Mouse (Mus musculus) liver, embryonic 14.5 days (tissue): Measurements from ENCODE around the gene Cldn6. TPM values are rescaled to one million over a fixed set of nuclear protein-coding genes. Genes with fewer than 3 reads are reported as not detected.

ENCODE experiments used
- ATAC-seq: fragments of 200-750 bp; cut with Nextera tagmentation; 2 replicates; pipeline ENCODE4 v1.8.0; 2017; ENCODE audit warnings: moderate number of reproducible peaks, mild to moderate bottlenecking, moderate library complexity; ENCODE audit not compliant: insufficient read depth
- DNase-seq, 3 experiments: peaks; one replicate each; pipeline ENCODE4 v3.0.0-alpha.2; 2012 to 2013; ENCODE audit warnings: low read depth in 3 of 3, low spot score in 3 of 3
- H3K27ac ChIP-seq: fragments of 300-500 bp; sonication (generic); 2 replicates; pipeline ENCODE4 v1.5.1; 2014; ENCODE audit warnings: moderate library complexity, mild to moderate bottlenecking, control low read depth, inconsistent platforms
- H3K27me3 ChIP-seq: fragments of 300-500 bp; sonication (generic); 2 replicates; pipeline ENCODE4 v1.6.1; 2014; ENCODE audit warnings: mild to moderate bottlenecking, low read length, moderate library complexity; ENCODE audit not compliant: control insufficient read depth, insufficient read depth
- H3K36me3 ChIP-seq: fragments of 300-500 bp; sonication (generic); replicated peaks from 2 replicates; pipeline ENCODE4 v1.6.1; 2014; ENCODE audit warnings: low read depth; ENCODE audit not compliant: control insufficient read depth, insufficient read depth
- H3K4me1 ChIP-seq, 2 experiments: fragments of 200-500 bp in 1 of 2; fragments of 300-500 bp in 1 of 2; sonication (generic) in 1 of 2; replicated peaks; 2 replicates each; pipeline ENCODE4 v1.6.1; 2012 to 2014; ENCODE audit warnings: antibody characterized with exemption in 1 of 2, inconsistent platforms in 1 of 2, low read length in 1 of 2; ENCODE audit not compliant: control insufficient read depth in 2 of 2, insufficient read depth in 2 of 2
- H3K4me2 ChIP-seq: fragments of 300-500 bp; sonication (generic); 2 replicates; pipeline ENCODE4 v1.6.1; 2014; ENCODE audit warnings: low read depth, mild to moderate bottlenecking, control low read depth, moderate library complexity
- H3K4me3 ChIP-seq, 2 experiments: fragments of 200-500 bp in 1 of 2; fragments of 300-500 bp in 1 of 2; sonication (generic) in 1 of 2; 2 replicates each; pipeline ENCODE4 v1.5.1; 2012 to 2014; ENCODE audit warnings: low read depth in 2 of 2, low read length in 2 of 2, mild to moderate bottlenecking in 2 of 2, control low read depth in 1 of 2, inconsistent platforms in 1 of 2, moderate library complexity in 1 of 2; ENCODE audit not compliant: insufficient read depth in 1 of 2
- H3K9ac ChIP-seq: fragments of 300-500 bp; sonication (generic); replicated peaks from 2 replicates; pipeline ENCODE4 v1.6.1; 2014; ENCODE audit warnings: mild to moderate bottlenecking, control low read depth, moderate library complexity
- H3K9me3 ChIP-seq: fragments of 300-500 bp; sonication (generic); 2 replicates; pipeline ENCODE4 v1.6.1; 2016; ENCODE audit warnings: low read length, mixed read lengths; ENCODE audit not compliant: control insufficient read depth
- CTCF ChIP-seq: IDR thresholded peaks from 2 replicates; pipeline ENCODE4 v1.5.1; 2016; ENCODE audit warnings: antibody characterized with exemption, low read depth, control low read depth
- EP300 ChIP-seq: IDR thresholded peaks from 2 replicates; pipeline ENCODE4 v1.6.1; 2016; ENCODE audit warnings: antibody characterized with exemption, low read depth
- WGBS: fragments of 180-500 bp; shearing (Covaris S2); extraction: QIAGEN DNeasy Blood & Tissue Kit; methylation state at CpG from one replicate; pipeline ENCODE4 v1.1.7; 2014; ENCODE audit not compliant: insufficient replicate concordance; 5-methylcytosine and 5-hydroxymethylcytosine counted together
- polyA plus RNA-seq, 2 experiments: library from polyadenylated mRNA; depleted of rRNA in 1 of 2; stranded (reverse) in 1 of 2; unstranded in 1 of 2; fragments of >200 nt; fragmentation: Nextera tagmentation in 1 of 2; extraction: Ambion mirVana in 1 of 2; gene quantifications; 2 replicates each; pipeline versions ENCODE4 v1.2.1 to v1.2.3; 2012 to 2014

Gene Cldn6
- polyA plus RNA-seq, 2 experiments: 0.50 to 0.64 TPM

DNA sequence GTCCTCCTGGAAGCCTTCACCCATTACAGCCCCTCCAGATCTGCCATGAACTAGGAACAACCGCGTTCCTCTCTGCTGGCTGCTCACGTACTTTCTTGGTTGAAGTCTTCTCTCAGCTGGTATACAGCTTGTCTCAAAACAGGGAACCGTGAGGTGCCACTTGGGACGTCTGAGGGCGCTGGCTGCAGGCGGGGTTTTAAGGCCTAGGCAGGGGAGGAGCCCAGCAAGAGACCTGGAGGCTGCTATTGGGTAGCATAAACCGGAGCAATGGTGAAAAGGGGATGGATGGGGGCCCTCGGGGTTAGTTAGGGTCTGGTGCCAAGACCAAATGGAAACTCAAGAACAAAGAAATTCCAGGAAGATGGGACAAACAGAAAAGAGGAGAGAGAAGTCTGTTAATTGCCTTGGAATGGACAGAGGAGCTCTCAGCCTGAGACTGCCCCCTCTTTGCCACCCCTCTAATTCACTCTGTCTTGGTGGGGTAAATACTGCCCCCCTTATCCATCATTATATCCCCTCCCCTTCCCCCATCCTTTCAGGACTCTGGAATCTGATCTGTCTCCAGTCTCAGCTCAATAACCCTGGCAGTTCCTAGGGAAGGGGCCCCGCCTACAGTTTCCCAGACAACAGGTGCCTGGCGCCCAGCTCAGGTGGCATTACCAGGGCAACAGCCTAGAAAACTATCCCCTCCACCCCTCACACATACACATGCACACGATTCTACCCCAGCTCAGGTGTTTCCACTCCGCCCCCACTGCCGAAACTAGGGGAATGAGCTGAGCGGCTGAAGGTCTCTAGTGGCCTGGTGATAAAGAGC lies 5.0 kb downstream of the Cldn6 start, which contains the start of gene Cldn9:
TSS of gene Cldn9 (minus strand) at position 171 of the 817 bp plus-strand sequence.
- no peak within 1 kb of the TSS for H3K9ac ChIP-seq
- H3K4me3 ChIP-seq: no peak within 1 kb of the TSS
- DNase-seq (no peak), ATAC-seq (no peak)
- no peak within 1 kb of the TSS for H3K27ac ChIP-seq
- H3K9me3 ChIP-seq: no peaks in the 10 kb centered on the region
- 0 out of 4 replicates have a peak, but pooled peaks cover 0 to 2% of the 10 kb centered on the region in 2 experiments for H3K4me1 ChIP-seq
- 26% methylated on average over 15 of the region's 15 CpGs for WGBS
- TF ChIP-seq CTCF: no peak
- no peak for TF ChIP-seq EP300
- H3K4me2 ChIP-seq: no peak within 1 kb of the TSS
- peaks cover 49% of the 10 kb centered on the region for H3K27me3 ChIP-seq
- no peaks in the 10 kb centered on the region for H3K36me3 ChIP-seq

DNA sequence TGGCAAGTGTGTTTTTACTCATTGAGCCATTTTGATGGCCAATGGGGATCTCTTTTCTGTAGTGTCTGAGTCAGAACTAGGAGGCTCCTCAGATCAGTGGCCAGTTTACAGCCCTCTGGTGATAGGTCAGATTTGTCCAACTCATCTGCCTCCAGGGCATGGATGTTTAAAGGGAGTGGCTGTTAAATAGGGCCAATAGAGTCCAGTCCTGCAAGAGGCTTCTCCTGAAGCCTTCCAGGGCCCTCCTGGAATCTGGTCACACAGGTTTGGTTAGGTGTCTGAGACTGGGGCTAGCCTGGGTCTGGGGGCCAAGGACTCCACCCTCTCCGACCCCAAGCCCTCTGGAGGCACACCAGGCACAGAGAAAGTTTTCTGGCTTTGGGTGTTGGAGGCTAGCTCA lies 15.4 kb downstream of the Cldn6 start:
- no peaks in the 10 kb centered on the region for H3K9me3 ChIP-seq
- WGBS: 25% methylated on average over 1 of the region's 1 CpGs
- TF ChIP-seq EP300: no peak
- no peak for TF ChIP-seq CTCF
- H3K4me1 ChIP-seq: no peaks in the 10 kb centered on the region
- no peaks in the 10 kb centered on the region for H3K36me3 ChIP-seq
- ATAC-seq: no peak
- H3K27me3 ChIP-seq: peaks cover 22% of the 10 kb centered on the region
- DNase-seq: no peak
- no peak overlapping the region for H3K27ac ChIP-seq
- H3K4me3 ChIP-seq: no peak overlapping the region
- no peak overlapping the region for H3K9ac ChIP-seq
- no peak overlapping the region for H3K4me2 ChIP-seq

DNA sequence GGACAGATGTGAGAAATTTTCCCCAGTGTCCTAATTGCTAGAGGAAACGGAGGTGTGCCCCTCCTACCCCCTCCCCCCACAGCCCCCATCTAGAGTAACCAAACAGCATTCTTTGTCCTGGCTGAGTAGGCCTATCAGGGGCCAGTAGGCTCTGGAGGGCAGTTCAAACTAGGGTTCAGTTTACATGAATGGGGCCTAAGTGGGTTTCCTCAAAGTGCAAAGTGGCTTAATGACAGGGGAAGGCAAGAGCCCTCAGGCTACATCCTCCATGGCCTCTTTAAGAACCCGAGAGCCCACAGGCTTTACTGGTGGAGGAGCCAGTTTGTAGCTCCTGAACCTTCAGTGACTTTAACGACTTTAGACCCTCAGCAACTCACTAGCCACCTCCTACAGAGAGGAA lies 16.8 kb downstream of the Cldn6 start:
- ATAC-seq: no peak
- H3K27me3 ChIP-seq: peaks cover 35% of the 10 kb centered on the region

DNA sequence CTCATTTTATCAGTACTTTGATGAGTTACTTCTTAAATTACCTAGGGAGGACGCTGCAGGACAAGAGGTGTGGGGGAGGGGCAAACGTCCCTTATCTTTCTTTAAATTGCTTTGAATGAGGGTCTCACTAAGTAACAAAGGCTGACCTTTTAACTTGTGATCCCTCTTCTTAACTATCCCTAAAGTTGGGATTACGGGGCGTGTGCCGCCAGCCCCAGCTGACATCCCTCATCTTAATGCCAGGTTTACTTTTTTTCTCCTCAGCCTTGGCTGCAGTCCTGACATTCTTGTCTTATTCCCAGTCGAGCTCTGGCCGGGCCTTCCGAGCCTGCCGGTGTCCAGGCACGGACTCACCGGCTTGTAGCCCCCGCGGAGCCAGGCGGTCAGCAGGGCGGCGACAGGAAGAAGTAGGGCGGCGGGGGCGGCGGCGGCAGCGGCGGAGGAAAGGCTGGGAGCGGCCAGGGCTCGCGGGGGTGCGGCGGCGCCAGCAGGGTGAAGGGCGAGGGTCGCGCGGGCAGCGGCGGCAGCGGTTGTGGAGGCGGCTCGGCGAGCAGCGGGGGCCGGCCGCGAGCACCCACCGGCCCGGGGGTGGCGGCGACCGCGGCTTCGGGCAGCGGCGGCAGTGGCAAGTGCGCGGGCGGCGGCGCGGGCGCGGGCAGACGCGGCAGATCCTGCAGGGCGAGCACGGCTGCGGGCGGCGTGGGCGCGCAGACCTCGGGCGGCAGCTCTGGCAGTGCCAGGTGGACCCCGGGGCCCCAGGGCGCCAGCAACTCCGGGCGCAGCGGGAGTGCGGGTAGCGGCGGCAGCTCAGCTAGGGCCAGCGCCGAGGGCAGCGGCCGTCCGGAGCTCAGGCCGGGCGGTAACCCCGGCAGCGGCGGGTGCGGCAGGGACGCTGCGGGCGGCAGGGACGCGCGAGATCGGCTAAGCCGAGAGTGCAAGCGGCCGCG lies 20.4 kb downstream of the Cldn6 start:
- Histone ChIP-seq H3K4me2 (peak overlapping the region; percentile 79), H3K27me3 (peaks cover 40% of the 10 kb centered on the region), H3K27ac (no peak overlapping the region), H3K9ac (no peak overlapping the region), H3K4me1 (no peaks in the 10 kb centered on the region), H3K4me3 (peak overlapping the region; percentile 41 to 60), H3K36me3 (no peaks in the 10 kb centered on the region), H3K9me3 (no peaks in the 10 kb centered on the region)
- no peak for TF ChIP-seq CTCF
- no peak for TF ChIP-seq EP300
- no peak for DNase-seq
- under 1% methylated on average over 100 of the region's 101 CpGs for WGBS
- ATAC-seq: peak; percentile 57

More for the DNA sequence above, 16.8 kb downstream of the Cldn6 start:
- H3K9me3 ChIP-seq: no peaks in the 10 kb centered on the region
- DNase-seq: no peak
- H3K27ac ChIP-seq: no peak overlapping the region
- H3K36me3 ChIP-seq: no peaks in the 10 kb centered on the region
- WGBS: 37% methylated on average over 3 of the region's 3 CpGs
- H3K4me3 ChIP-seq: no peak overlapping the region
- no peak for TF ChIP-seq CTCF
- H3K4me2 ChIP-seq: no peak overlapping the region
- no peak overlapping the region for H3K9ac ChIP-seq
- H3K4me1 ChIP-seq: no peaks in the 10 kb centered on the region

DNA sequence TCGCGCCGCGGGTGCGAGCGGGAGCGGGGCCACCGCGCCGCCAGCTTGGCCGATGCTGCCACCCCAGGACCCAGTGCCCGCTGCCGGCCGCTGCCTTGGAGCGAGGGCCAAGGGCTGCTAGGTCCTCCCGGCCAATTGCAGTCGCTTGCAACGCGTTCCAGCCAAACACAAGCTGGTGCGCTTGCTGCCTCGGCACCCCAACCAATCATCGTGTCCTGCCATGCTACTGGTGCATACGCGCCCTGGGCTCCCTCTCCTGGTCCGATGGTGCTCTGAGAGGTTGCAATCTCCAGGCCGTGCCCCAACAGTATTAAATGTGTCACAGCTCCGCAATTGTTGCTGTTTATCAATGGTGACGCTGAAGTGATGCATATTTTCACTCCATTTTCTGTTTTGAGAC lies 21.0 kb downstream of the Cldn6 start:
- H3K4me3 ChIP-seq: peak overlapping the region; percentile 41 to 60
- H3K9ac ChIP-seq: no peak overlapping the region
- TF ChIP-seq EP300 (no peak), CTCF (peak; percentile 79)
- H3K27ac ChIP-seq: no peak overlapping the region
- H3K36me3 ChIP-seq: no peaks in the 10 kb centered on the region
- H3K27me3 ChIP-seq: peaks cover 40% of the 10 kb centered on the region
- ATAC-seq (peak; percentile 85), DNase-seq (peak; percentile 46 to 56 (median 54))
- H3K4me1 ChIP-seq: no peaks in the 10 kb centered on the region
- peak overlapping the region; percentile 79 for H3K4me2 ChIP-seq
- under 1% methylated on average over 28 of the region's 28 CpGs for WGBS
- H3K9me3 ChIP-seq: no peaks in the 10 kb centered on the region
